Mouse (Mus musculus) stomach, postnatal 0 days (tissue): ENCODE data around the gene Tbc1d4. TPM values are rescaled to one million over a fixed set of nuclear protein-coding genes. Genes with fewer than 3 reads are reported as not detected.
A peak's percentile ranks its signal among the peaks of the same experiment; 100 is the strongest.

Experiments
- ATAC-seq: fragments of 200-750 bp; cut with Nextera tagmentation; 2 replicates; pipeline ENCODE4 v1.8.0; 2017; ENCODE audit not compliant: low FRiP score, low TSS enrichment
- DNase-seq: peaks from one replicate; pipeline ENCODE4 v3.0.0-alpha.2; 2016; ENCODE audit warnings: low spot score
- H3K27ac ChIP-seq: fragments of 300-500 bp; sonication (generic); replicated peaks from 2 replicates; pipeline ENCODE4 v1.5.1; 2014; ENCODE audit warnings: mild to moderate bottlenecking, control low read depth
- H3K27me3 ChIP-seq: fragments of 300-500 bp; sonication (generic); 2 replicates; pipeline ENCODE4 v1.6.1; 2014; ENCODE audit warnings: low read length; ENCODE audit not compliant: control insufficient read depth, insufficient read depth
- H3K36me3 ChIP-seq: fragments of 300-500 bp; sonication (generic); 2 replicates; pipeline ENCODE4 v1.6.1; 2014; ENCODE audit warnings: low read length, mixed read lengths; ENCODE audit not compliant: control insufficient read depth, insufficient read depth
- H3K4me1 ChIP-seq: fragments of 300-500 bp; sonication (generic); replicated peaks from 2 replicates; pipeline ENCODE4 v1.6.1; 2014; ENCODE audit warnings: antibody characterized with exemption; ENCODE audit not compliant: control insufficient read depth, insufficient read depth
- H3K4me2 ChIP-seq: fragments of 300-500 bp; sonication (generic); replicated peaks from 2 replicates; pipeline ENCODE4 v1.6.1; 2014; ENCODE audit warnings: low read depth, mild to moderate bottlenecking, control low read depth, moderate library complexity
- H3K4me3 ChIP-seq: fragments of 300-500 bp; sonication (generic); 2 replicates; pipeline ENCODE4 v1.5.1; 2014; ENCODE audit warnings: low read depth, low read length, control low read depth
- H3K9ac ChIP-seq: fragments of 300-500 bp; sonication (generic); 2 replicates; pipeline ENCODE4 v1.6.1; 2014; ENCODE audit warnings: mild to moderate bottlenecking, low read length, control low read depth, mixed read lengths
- H3K9me3 ChIP-seq: fragments of 300-500 bp; sonication (generic); 2 replicates; pipeline ENCODE4 v1.6.1; 2016; ENCODE audit warnings: low read length; ENCODE audit not compliant: control insufficient read depth
- CTCF ChIP-seq: IDR thresholded peaks from 2 replicates; pipeline ENCODE4 v1.5.1; 2016; ENCODE audit warnings: antibody characterized with exemption, low read depth, mild to moderate bottlenecking, moderate library complexity
- EP300 ChIP-seq: optimal IDR thresholded peaks from 2 replicates; pipeline ENCODE3; 2016; ENCODE audit warnings: antibody characterized with exemption
- WGBS: fragments of 180-500 bp; shearing (Covaris S2); extraction: QIAGEN DNeasy Blood & Tissue Kit; methylation state at CpG from one replicate; pipeline ENCODE4 v1.1.7; 2014; 5-methylcytosine and 5-hydroxymethylcytosine counted together
- polyA plus RNA-seq: library from polyadenylated mRNA; unstranded; fragments of >200 nt; fragmentation: Nextera tagmentation; extraction: Ambion mirVana; gene quantifications from 2 replicates; pipeline ENCODE4 v1.2.1, GENCODE M21; 2015

The Tbc1d4 gene
- polyA plus RNA-seq, 1 experiment from 2014 or later: 3.9 TPM

GRCm38 (mm10) chr14:101500826-101501225 is 108.2 kb downstream of the Tbc1d4 start:
- WGBS: 65% methylated on average over 11 of the region's 11 CpGs
- no peak for DNase-seq

GRCm38 (mm10) chr14:101499838-101500237 is 109.2 kb downstream of the Tbc1d4 start:
- TF ChIP-seq CTCF: no peak
- TF ChIP-seq EP300: no peak
- Histone ChIP-seq H3K4me2 (no peak overlapping the region), H3K36me3 (no peaks in the 10 kb centered on the region), H3K27ac (no peak overlapping the region), H3K9me3 (no peaks in the 10 kb centered on the region), H3K9ac (no peak overlapping the region), H3K4me1 (no peaks in the 10 kb centered on the region), H3K27me3 (no peaks in the 10 kb centered on the region), H3K4me3 (no peak overlapping the region)
- no peak for DNase-seq
- no peak for ATAC-seq
- WGBS: 100% methylated on average over 1 of the region's 1 CpGs

More at GRCm38 (mm10) chr14:101500826-101501225, 108.2 kb downstream of the Tbc1d4 start:
- Histone ChIP-seq H3K36me3 (no peaks in the 10 kb centered on the region), H3K4me1 (no peaks in the 10 kb centered on the region), H3K4me2 (no peak overlapping the region), H3K27me3 (no peaks in the 10 kb centered on the region), H3K27ac (no peak overlapping the region), H3K9ac (no peak overlapping the region), H3K4me3 (no peak overlapping the region), H3K9me3 (no peaks in the 10 kb centered on the region)
- ATAC-seq: no peak
- TF ChIP-seq CTCF (no peak), EP300 (no peak)

DNA sequence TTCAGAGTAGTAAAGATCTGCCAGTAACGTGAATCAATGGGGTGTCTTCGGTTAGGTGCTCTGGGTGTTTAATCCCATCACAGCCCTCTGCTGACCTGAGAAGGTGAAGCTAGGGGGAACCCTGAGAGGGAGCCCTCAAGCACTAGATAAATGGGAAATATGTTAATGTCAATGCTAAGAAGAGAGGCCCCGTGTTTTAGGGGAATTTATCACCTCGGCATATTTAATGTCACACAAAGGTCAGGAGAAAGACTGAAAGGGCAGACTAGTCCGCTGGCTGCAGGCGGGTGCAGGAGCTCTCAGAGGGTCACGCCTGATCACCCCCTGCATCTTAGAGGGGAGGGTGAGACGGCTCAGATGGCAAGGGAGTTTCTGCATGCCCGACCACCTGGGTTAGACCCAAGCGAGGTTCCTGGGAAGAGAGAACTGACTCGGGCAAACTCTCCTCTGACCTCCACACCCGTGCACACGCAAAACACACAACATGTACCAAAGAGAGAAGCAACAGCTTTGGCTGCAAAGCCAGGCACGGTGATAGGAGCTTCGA is 120.7 kb downstream of the Tbc1d4 start:
- DNase-seq (no peak), ATAC-seq (no peak)
- Histone ChIP-seq H3K27me3 (no peaks in the 10 kb centered on the region), H3K36me3 (no peaks in the 10 kb centered on the region), H3K4me3 (no peak overlapping the region), H3K4me1 (no peaks in the 10 kb centered on the region), H3K4me2 (no peak overlapping the region), H3K27ac (no peak overlapping the region), H3K9me3 (no peaks in the 10 kb centered on the region), H3K9ac (no peak overlapping the region)
- 55% methylated on average over 15 of the region's 15 CpGs for WGBS
- TF ChIP-seq EP300 (no peak), CTCF (no peak)

- no peak for ATAC-seq
- H3K9ac ChIP-seq: no peak overlapping the region
- no peak overlapping the region for H3K4me2 ChIP-seq
- H3K27me3 ChIP-seq: no peaks in the 10 kb centered on the region
- H3K4me1 ChIP-seq: no peaks in the 10 kb centered on the region; the same call in 1 of the 2 replicates
- H3K4me3 ChIP-seq: no peak overlapping the region
- no peak overlapping the region for H3K27ac ChIP-seq
- TF ChIP-seq CTCF: no peak
- no peak for TF ChIP-seq EP300
- H3K36me3 ChIP-seq: no peaks in the 10 kb centered on the region
- 59% methylated on average over 3 of the region's 3 CpGs for WGBS
- no peaks in the 10 kb centered on the region for H3K9me3 ChIP-seq
- no peak for DNase-seq
Measured at GRCm38 (mm10) chr14:101486550-101486949, 122.4 kb downstream of the Tbc1d4 start.

- Histone ChIP-seq H3K27ac (no peak overlapping the region), H3K9me3 (no peaks in the 10 kb centered on the region), H3K4me2 (no peak overlapping the region), H3K36me3 (no peaks in the 10 kb centered on the region), H3K9ac (no peak overlapping the region), H3K4me3 (no peak overlapping the region), H3K27me3 (no peaks in the 10 kb centered on the region), H3K4me1 (no peaks in the 10 kb centered on the region; the same call in 1 of the 2 replicates)
- no peak for DNase-seq
- TF ChIP-seq CTCF (no peak), EP300 (no peak)
- WGBS: 50% methylated on average over 4 of the region's 4 CpGs
- ATAC-seq: no peak
Measured at GRCm38 (mm10) chr14:101483230-101483629, 125.8 kb downstream of the Tbc1d4 start.

DNA sequence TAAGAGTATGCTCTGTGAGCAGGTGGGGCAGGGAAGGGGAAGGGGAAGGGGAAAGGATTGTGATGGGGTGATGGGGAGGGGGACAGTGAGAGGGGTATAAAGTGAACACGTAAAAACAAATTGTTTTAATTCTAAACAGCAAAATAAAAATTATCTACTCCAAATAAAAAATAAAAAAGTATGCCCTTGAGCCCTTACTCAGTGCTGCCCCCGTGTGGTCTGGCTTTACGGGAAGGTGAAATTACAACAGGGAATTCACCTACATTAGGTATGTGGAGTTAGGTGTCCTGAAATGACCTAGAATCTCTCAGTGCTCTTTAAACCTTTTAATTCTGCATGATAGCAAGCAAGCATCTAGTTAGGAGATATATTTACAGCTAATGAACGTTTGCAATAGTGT is 126.7 kb downstream of the Tbc1d4 start:
- no peaks in the 10 kb centered on the region; the same call in 1 of the 2 replicates for H3K4me1 ChIP-seq
- H3K4me3 ChIP-seq: no peak overlapping the region
- no peak overlapping the region for H3K27ac ChIP-seq
- DNase-seq: peak; percentile 44
- no peak for TF ChIP-seq EP300
- TF ChIP-seq CTCF: peak; percentile 80
- no peak overlapping the region for H3K4me2 ChIP-seq
- no peak for ATAC-seq
- no peak overlapping the region for H3K9ac ChIP-seq
- no peaks in the 10 kb centered on the region; the same call in 1 of the 2 replicates for H3K36me3 ChIP-seq
- 37% methylated on average over 4 of the region's 4 CpGs for WGBS
- no peaks in the 10 kb centered on the region for H3K9me3 ChIP-seq
- H3K27me3 ChIP-seq: no peaks in the 10 kb centered on the region
